Mouse (Mus musculus) C2C12 (cell line): ENCODE measurements around the gene Onecut3.

Source experiments
- CEBPB ChIP-seq: IDR thresholded peaks from one replicate; pipeline ENCODE4 v1.6.1; 2011; ENCODE audit warnings: low read depth, mild to moderate bottlenecking, control low read depth, moderate library complexity
- CTCF ChIP-seq: IDR thresholded peaks from one replicate; pipeline ENCODE4 v1.5.1; 2011; ENCODE audit not compliant: control insufficient read depth, insufficient read depth, insufficient read length
- MYOG ChIP-seq: IDR thresholded peaks from one replicate; pipeline ENCODE4 v1.6.1; 2011; ENCODE audit not compliant: control insufficient read depth, insufficient read length; ENCODE audit errors: extremely low read depth
- USF1 ChIP-seq: IDR thresholded peaks from one replicate; pipeline ENCODE4 v1.6.1; 2011; ENCODE audit warnings: low read depth, mild to moderate bottlenecking, control low read depth, moderate library complexity

DNA sequence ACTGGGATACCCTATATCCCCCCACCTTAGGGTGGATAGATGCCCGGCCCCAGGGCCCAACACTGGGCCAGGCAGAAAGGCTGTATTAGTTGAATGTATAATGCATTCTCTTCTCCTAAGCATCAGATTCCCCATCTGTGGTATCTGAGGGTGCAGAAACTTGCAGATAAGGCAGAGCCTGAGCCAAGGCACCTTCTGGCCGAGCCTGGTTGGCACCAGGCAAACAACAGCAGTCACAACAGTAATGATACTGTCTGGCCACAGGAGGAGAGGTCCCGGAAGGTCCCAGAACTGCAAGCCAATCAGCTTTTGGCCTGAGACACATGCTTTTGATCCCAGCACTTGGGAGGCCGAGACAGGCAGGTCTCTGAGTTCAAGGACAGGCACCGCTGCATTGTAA is 38.9 kb upstream of the Onecut3 start:
- TF ChIP-seq USF1 = no peak
- TF ChIP-seq CTCF = no peak
- TF ChIP-seq CEBPB = no peak
- no peak for TF ChIP-seq MYOG
